ENCODE assay signal across 17 mouse cellular contexts in the genomic region with DNA sequence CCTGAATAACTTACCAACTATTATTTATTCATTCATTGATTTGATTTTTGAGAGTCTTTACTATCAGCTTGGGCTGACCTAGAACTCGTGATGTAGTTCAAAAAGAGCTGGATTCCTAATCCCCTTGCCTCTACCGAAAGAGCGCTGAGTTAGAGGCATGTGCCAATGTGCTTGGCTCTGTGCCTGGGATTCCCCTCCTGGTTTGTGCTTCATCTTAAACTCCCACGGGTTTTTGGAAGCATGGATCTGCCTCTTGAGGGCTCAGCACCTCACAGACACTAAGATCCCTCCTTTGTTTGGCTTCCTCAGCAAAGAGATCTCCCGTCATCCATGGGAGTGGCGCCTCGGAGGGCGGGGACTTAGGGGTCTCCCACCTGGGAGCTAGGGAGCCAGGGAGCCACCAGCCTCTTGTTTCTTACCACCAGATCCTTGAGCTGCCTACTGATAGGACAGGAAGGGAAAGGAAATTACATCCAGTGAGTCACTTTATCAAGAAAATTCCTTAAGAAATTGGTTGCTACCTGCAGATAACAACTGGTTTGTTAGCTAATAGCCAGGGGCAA. TPM values are rescaled to one million over a fixed set of nuclear protein-coding genes. Genes with fewer than 3 reads are reported as not detected.
"Had no signal": no experiment of that assay in that cellular context is flagged by ENCODE, and none has a peak within 500 bp of the region (broad histone marks: within the 10 kb centered on the region; RNA-seq: fewer than 3 reads in every experiment).

No protein-coding gene starts in this region.

- H3K4me2 ChIP-seq: kidney, embryonic 15.5 days; limb, embryonic 15.5 days; liver, embryonic 13.5 days; midbrain, embryonic 11.5 days; midbrain, embryonic 15.5 days; neural tube, embryonic 12.5 days; stomach, embryonic 15.5 days had no signal

- H3K9ac ChIP-seq: kidney, embryonic 15.5 days; limb, embryonic 15.5 days; liver, embryonic 13.5 days; midbrain, embryonic 15.5 days; neural tube, embryonic 12.5 days; stomach, embryonic 15.5 days had no signal

- H3K4me1 ChIP-seq: kidney, embryonic 15.5 days; liver, embryonic 13.5 days; midbrain, embryonic 15.5 days; neural tube, embryonic 12.5 days had no signal

- H3K27me3 ChIP-seq: kidney, embryonic 15.5 days; liver, embryonic 13.5 days; midbrain, embryonic 15.5 days; neural tube, embryonic 12.5 days; stomach, embryonic 15.5 days had no signal

- H3K4me3 ChIP-seq: kidney, embryonic 15.5 days; limb, embryonic 15.5 days; liver, embryonic 13.5 days; midbrain, embryonic 15.5 days; neural tube, embryonic 12.5 days; stomach, embryonic 15.5 days had no signal

- DNase-seq: kidney, adult 2 months; kidney, postnatal 14 days; liver, embryonic 13.5 days; lung, adult 18-20 months; lung, postnatal 4 days; thymus, adult 2 months; thymus, postnatal 25 days had no signal

- H3K27ac ChIP-seq: kidney, embryonic 15.5 days; limb, embryonic 15.5 days; liver, embryonic 13.5 days; midbrain, embryonic 15.5 days; neural tube, embryonic 12.5 days; stomach, embryonic 15.5 days had no signal

- ATAC-seq: inflammation-experienced regulatory T-cells, adult 6 months; lung, postnatal 0 days; midbrain, embryonic 15.5 days had no signal

- H3K9me3 ChIP-seq: kidney, embryonic 15.5 days; limb, embryonic 15.5 days; midbrain, embryonic 15.5 days; neural tube, embryonic 12.5 days; stomach, embryonic 15.5 days had no signal

- H3K36me3 ChIP-seq: kidney, embryonic 15.5 days; limb, embryonic 15.5 days; liver, embryonic 13.5 days; midbrain, embryonic 15.5 days; neural tube, embryonic 12.5 days; stomach, embryonic 15.5 days had no signal

RNA-seq across cellular contexts. Expression of gene Zfp536, which starts 41.5 kb away (rescaled TPM):
- total RNA-seq: monocyte, adult 5-6 weeks; neutrophil, adult 5-6 weeks had no signal
